Mouse (Mus musculus) urinary bladder, adult 18-20 months (tissue): ENCODE measurements around the gene Prr13.

Source experiments
- DNase-seq, 2 experiments: peaks; one replicate each; pipeline ENCODE4 v3.0.0; 2022; ENCODE audit warnings: low spot score in 2 of 2, mixed read lengths in 2 of 2

The Prr13 gene

DNA sequence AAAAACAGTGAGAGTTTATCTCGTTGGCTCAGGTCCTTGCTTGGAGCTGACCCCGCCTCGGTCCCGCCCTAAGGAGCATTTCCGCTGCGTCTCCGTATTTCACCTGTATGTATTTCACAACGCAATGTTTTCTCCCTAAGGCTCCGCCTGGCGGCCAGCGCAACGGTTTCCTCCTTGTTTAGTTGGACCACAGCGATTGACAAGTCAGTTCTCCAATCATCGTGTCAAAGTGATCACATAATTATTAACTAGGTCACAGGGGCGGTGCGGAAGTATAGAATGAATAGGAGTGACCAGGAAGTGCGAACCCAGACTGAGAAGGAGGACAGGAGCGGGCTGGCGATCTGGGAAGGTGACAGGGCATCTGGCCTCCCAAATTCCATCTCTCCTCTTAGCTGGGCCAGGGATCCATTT lies at the start of gene Prr13:
TSS of gene Prr13 (plus strand) at position 125 of the 414 bp plus-strand sequence.
- peak; percentile 84 to 93 for DNase-seq

DNA sequence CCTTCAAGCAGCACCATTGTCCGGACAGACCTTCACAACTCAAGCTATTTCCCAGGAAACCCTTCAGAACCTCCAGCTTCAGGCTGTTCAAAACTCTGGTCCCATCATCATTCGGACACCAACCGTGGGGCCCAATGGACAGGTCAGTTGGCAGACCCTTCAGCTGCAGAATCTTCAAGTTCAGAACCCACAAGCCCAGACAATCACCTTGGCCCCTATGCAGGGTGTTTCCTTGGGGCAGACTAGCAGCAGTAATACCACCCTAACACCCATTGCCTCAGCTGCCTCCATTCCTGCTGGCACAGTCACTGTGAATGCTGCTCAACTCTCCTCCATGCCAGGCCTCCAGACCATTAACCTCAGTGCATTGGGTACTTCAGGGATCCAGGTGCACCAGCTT lies 49.5 kb upstream of the Prr13 start:
- DNase-seq, result no peak

DNA sequence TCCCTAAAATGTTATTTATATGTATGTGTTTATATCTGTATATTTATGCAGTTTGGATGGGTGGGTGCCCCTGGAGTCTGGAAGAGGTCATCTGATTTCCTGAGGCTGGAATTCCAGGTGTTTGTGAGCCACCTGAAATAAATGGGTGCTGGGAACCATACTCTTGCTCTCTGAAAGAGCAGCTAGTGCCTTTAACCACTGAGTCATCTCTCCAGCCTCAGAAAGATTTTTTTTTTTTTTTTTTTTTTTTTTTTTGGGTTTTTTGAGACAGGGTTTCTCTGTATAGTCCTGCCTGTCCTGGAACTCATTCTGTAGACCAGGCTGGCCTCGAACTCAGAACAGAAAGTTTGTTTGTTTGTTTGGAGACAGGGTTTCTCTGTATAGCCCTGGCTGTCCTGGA lies 47.8 kb upstream of the Prr13 start:
- DNase-seq, result no peak

DNA sequence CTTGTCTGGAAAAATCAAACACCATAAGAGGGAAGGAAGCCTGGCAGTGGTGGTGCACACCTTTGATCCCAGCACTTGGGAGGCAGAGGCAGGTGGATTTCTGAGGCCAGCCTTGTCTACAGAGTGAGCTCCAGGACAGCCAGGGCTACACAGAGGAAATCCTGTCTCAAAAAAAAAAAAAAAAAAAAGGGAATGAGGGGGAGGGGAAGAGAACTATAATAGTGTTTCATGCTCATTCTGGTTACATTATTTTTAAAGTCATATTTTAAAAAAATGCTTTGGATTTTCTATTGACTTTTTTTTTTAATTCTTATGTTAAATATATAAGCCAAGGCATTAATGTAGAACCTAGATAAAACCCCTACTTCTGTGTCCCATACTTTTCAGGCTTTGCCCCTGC lies 45.1 kb upstream of the Prr13 start:
- no peak for DNase-seq

DNA sequence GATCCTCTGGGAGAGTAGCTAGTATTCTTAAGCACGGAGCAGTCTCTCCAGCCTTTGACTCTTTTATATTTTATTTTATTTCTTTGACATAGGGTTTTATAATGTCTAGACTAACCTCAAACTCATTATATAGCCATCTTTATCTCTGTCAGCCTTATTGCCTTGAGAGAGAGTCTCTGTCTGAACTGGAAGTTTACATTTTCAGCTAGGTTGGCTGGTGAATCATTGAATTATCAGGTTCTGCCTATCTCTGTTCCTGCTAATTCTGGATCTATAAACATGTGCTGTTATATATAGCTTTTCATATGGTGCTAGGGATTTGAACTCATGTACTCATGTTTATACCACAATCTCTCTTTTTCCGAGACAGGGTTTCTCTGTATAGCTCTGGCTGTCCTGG lies 41.3 kb upstream of the Prr13 start:
- no peak for DNase-seq

DNA sequence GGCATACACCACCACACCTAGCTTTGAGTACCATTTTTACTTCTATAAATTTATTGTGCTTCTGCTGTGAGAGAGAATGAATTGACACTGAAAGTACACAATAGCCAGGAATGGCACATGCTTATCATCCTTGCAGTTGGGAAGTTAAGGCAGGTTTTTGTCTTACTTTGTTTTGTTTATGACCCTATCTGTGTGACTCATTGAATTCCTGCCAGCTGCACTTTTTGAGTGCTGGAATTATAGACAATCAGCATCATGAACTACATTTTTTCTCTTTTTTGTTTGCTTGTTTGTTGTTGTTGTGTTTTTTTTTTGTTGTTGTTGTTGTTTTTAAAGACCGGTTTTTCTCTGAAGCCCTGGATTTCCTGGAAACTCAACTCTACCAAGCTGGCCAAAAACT lies 37.8 kb upstream of the Prr13 start:
- no peak for DNase-seq

DNA sequence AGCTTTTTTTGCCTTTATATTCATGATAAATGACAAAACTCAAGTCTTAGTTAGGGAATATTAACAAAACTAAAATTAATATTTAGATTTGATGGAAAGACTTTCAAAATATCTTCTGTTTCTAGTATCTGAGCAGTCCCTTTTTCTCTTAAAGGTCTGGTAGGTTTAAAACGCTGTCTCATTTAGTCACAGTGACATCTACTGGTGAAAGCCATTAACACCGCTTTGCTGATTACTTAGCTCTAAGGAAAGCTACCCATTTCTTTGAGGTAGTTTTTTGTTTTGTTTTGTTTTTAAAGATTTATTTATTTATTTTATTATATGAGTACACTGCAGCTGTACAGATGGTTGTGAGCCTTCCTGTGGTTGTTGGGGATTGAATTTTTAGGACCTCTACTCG lies 37.4 kb upstream of the Prr13 start:
- no peak for DNase-seq

DNA sequence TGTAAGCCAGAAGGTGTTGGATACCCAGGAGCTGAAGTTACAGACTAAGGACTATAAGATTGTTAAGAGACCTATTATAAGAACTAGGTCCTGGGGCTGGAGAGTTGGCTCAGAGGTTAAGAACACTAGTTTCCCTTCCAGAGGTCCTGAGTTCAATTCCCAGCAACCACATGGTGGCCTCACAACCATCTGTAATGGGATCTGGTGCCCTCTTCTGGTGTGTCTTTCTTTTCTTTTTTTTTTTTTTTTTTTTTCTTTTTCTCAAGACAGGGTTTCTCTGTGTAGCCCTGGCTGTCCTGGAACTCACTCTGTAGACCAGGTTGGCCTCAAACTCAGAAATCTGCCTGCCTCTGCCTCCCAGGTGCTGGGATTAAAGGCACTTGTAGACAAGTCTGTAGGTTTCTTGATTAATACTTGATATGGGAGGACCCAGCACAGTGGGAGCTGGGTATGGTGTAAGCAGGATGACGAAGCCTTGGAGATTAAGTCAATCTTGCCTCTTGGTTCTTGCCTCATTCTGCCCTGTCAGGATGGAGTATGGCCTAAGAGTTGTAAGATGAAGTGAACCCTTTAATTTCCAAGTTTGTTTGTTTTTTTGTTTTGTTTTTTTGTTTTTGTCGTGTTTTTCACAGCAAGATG lies 35.1 kb upstream of the Prr13 start:
- no peak for DNase-seq

DNA sequence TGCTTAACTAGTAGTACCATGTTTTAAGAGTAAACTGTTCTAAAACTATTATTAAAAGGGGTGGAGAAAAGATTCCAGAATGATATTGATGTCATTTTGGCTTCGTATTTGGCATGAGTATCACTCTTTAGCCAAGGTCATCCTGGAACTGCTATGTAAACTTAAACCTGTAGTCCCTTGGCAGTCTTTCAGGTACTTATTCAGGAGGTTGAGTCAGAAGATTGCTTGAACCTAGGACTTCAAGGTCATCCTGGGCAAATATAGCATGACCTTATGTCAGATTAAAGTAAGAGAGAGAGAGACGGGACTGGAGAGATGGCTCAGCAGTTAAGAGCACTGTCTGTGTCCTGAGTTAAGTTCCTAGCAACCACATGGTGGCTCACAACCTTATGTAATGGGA lies 34.2 kb upstream of the Prr13 start:
- DNase-seq, result no peak

DNA sequence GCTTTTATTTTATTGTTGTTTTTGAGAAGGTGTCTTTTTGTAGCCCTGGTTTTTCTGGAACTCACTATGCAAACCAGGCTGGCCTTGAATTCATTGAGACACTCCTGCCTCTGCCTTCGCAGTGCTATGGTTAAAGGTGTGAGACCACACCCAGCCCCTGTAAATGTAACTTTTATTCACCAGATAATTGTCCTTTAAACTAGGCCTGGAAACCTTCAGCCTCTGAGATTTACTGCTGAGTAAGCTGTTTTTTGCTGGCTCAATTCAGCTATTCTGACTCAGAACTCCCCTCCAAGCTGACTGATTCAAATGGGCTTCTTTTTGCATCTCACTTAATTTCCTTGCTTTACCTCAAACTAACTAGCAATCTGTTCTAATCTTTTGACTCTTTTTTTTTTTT lies 31.9 kb upstream of the Prr13 start:
- DNase-seq, result no peak

DNA sequence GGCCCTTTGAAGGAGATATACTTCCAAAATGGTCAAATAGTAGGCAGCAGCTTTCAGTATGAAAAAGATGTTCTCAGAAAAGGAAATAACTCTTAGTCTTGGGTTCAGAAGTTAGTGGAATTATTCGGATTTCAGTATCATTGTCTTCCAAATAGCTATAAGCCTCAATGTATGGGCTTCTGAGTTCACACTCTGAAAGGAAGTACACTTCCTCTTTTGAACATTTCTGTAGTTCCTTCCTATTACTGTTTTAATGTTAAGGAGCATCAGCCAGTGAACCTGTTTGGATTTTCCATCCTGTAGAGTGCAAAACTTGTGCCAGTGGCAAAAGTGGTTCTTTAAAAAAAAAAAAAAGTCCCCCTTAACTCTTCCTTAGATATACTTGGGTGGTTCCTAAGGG lies 26.8 kb upstream of the Prr13 start:
- no peak for DNase-seq

DNA sequence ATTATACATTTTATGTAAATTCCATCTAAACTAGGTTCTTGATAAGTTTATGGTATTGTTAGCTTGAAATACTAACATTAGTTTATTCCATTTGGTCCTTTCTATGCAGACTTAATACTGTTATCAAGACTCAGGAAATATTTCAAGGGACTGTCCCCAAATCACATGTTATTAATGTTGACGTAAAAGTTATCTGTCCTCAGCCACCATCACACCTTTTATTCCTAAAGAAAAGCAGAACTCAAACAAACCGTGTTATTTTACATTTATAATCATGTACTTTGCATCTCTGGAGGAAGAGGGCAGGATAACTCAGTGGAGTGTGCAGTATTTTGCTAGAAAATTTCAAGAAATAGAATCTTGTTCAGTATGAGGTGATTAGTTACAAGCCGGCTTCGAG lies 25.7 kb upstream of the Prr13 start:
- DNase-seq, result no peak

DNA sequence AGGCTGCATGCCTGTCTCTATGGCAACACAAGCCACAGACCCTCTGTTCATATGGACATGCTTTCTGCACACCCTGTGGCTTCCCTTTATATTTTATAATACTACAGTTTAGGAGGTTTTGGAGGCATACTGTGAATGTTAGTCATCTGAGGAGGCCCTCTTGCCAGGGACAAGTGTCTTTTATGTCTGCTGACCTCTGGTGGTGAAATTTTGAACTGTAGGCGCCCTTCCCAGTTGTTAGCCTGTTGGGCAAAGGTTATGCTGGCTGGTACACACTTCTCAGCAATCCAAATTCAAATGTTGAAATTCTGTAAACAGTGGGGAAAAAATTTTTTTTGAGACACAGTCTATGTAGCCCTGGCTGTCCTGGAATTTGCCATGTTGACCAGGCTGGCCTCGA lies 16.3 kb upstream of the Prr13 start:
- peak; percentile 65 to 80 for DNase-seq

DNA sequence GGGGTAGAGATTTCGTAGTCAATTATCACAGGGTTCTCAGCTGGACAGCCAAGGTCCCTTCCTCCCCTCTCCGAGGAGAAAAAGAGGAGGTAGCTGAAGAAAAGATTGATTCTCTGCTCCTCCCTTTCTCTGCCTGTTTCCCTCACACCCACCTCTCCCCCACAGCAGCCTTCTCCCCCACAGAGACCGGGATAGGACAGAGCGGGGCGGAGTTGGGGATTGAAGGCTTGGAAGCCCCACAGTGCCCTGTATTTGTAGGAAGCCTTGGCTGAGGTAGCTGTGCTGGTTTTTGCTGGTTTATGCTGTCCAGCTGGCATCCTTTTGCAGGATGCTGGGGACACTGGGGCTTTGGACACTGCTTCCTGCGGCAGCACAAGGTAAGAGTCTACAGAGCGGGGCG lies 13.7 kb upstream of the Prr13 start, which contains the start of gene Amhr2:
TSS of gene Amhr2 (plus strand) at position 222 of the 400 bp plus-strand sequence.
- DNase-seq, result no peak

DNA sequence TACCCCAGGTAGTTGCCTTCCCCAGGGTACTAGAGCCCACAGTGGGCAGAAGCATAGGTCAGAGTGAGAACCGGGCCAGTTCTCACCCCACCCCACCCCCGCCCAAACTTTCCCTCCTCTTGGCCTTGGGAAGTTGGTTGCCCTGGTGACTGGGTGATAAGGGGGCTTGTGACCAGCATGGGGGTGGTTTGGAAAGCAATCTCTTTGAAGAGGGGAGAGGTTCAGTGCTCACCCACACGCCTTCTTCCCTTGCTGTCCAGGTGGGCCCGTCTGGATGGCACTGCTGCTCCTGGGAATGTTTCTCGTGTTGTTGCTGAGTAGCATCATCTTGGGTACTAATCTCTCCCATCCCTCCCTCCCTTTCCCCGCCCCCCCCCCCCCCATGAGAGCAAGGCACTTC lies 12.4 kb upstream of the Prr13 start:
- no peak for DNase-seq

DNA sequence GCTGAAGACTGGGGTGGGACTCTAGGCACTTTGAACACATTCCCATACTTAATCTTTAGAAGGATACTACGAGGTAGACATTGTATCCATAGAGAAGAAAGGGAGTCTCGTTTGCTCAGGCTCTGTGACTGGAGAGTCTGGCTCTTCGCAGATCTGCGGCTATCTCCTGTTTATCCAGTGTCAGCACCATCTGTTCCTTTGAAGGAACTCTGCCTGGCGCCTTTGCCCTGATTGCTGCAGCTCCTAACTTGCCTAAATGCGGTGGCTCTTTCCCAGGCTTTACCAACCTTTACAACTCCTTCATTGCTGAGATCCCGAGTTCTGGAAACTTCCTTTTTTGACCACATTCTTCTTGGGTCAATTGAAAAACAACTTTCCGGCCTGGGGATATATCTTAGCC lies 9.5 kb upstream of the Prr13 start:
- no peak for DNase-seq

DNA sequence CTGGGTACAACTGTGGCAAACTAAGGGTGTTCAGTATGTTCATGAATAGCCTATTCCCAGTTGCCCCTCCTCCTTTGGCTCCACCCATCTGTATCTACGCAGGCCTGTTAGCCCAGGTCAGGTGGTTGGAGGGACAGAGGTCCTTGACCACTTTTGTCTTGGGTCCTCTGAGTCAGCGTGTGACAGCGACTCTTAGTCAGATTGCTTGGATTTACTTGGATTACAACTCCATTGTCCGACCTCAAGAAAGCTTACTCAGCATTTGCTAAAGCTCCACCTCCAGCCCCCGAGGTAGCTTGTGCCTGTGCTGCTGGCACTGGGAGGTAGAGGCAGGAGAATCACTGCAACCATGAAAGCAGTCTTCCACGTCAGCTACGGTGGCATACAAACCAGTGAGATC lies 7.9 kb upstream of the Prr13 start:
- no peak for DNase-seq

DNA sequence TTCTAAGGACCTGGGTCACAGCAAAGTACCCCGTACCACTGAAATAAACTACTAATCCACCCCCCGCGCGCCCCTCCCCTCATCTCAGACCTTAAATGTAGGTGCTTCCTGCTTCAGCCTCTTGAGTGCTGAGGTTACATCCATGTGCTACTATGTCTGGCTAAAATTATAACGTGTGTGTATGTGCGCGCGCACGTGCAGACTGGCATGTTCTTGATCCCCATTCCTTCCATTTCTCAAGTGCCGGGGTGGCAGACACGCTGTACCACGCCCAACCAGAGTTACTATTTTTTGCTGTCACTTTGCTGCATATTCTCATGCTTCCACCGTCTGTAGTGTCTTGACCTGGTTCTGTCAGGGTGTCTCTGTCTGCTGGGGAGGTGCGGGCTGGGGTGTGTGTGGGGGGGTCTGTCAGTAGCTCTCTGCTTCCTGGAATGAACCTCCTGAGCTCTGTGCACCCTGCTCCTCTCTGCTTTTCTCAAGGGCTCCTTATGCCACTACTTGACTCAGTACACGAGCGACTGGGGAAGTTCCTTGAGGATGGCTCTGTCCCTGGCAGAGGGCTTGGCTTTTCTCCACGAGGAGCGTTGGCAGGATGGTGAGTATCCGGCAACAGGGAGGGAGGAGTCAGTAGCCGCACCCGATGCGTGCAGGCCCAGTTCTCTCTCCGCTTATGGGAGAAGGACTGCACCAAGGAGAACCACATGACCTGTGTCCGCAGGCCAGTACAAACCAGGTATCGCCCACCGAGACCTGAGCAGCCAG lies 7.0 kb upstream of the Prr13 start:
- no peak for DNase-seq

DNA sequence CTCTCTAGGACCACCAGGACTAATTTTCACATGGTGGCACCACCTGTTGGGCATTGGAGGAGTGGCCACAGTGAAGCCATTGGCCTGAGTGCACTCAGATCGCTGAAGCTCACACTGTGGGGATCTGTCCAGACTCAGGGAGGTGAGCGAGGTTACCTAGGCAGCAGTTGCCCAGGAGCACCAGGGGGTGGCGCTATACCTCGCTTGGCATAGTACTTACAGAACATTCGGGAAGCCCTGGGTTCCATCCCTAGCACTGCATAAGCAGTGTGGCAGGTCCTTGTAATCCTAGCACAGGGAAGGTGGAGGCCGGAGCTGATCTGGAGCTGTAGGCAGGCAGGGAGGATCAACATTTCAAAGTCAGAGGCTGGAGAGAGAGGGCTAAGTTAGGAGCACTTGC lies 2.8 kb upstream of the Prr13 start:
- DNase-seq, result no peak

DNA sequence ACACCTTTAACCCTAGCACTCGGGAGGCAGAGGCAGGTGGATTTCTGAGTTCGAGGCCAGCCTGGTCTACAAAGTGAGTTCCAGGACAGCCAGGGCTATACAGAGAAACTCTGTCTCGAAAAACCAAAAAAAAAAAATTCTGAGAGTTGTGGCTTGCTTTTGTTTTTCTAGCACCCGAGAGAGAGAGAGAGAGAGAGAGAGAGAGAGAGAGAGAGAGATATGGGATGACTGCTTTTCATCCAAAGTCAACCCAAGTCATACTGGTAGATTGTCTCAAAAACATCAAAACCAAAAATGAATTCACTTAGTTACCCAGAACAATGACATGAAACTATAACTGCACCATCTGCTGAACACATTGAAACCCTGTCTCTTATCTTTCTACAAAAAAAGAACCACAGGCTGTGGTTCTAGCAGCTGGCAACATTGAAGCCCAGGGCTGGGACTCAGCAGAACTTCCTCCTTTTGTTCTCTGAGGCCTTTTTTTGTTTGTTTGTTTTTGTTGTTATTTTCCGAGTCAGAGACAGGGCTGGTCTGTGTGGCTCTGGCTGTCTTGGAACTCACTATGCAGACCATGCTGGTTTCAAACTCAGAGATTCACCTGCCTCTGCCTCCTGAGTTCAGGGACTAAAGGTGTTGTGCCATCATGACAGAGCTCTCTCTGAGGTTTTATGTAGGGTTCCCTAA lies 635 bp upstream of the Prr13 start:
- DNase-seq, result no peak

DNA sequence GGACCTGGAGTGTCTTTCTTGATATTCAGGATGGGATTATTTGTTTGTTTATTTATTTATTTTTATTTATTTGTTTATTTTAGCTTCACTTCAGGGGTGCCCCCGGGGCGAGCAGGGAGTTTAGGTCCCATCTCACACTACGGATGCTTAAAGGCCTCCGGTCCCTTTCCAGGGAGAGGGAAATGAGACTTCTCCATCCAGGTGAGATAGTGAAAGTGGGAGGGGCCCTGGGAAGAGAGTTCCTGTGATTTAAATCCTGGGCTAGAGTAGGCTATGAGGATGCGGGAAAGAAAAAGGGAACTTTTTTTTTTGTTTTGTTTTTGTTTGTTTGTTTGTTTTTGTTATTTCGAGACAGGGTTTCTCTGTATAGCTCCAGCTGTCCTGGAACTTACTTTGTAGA lies 553 bp downstream of the Prr13 start:
- no peak for DNase-seq

DNA sequence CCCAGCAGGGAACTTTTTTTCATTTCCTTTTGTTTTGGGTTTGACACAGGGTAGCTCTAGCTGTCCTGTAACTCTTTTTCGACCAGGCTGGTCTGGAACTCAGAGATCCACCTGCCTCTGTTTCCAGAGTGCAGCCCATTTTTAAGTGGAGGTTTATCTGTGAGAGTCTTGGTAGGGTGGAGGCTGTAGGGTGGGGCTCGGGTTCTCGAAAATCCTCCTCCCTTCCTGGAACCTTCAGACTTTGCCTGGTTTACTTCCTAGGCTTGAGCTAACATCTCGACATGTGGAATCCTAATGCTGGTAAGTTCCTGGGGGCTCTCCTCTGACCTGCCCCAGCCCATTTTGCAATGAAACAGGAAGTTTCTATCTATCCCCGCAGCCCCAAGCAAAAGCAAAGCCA lies 1.0 kb downstream of the Prr13 start:
- no peak for DNase-seq

DNA sequence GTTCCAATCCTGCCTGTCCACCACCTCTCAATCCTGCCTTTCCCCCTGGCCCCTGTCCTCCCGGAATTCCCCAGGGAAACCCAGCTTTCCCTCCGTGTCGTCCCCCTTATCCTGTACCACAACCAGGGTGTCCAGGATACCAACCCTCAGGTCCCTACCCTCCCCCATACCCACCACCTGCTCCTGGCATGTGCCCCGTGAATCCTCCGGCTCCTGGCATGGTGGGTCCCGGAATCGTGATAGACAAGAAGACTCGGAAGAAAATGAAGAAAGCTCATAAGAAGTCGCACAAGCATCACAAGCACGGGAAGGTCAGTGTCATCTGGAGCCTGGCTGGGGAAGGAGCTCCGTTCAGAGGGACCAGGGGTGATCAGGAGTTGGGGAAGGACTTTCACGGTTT lies 1.6 kb downstream of the Prr13 start:
- DNase-seq, result no peak
